Mouse (Mus musculus) hindbrain, embryonic 14.5 days (tissue): ENCODE measurements at regions not wholly inside any gene's neighbourhood (a gene's known extent, or its start where the extent isn't known, plus 50 kb on each side); places are given as distances from the start of the nearest gene placed in this dataset.

Experiments used
- ATAC-seq: fragments of 200-750 bp; cut with Nextera tagmentation; 2 replicates; pipeline ENCODE4 v1.8.0; 2017; ENCODE audit warnings: moderate number of reproducible peaks, mild to moderate bottlenecking, moderate TSS enrichment, moderate library complexity; ENCODE audit not compliant: low FRiP score
- DNase-seq: peaks from one replicate; pipeline ENCODE4 v3.0.0-alpha.2; 2015; ENCODE audit warnings: low spot score
- H3K27ac ChIP-seq: fragments of 300-500 bp; sonication (generic); 2 replicates; pipeline ENCODE4 v1.5.1; 2014; ENCODE audit warnings: mild to moderate bottlenecking, moderate library complexity
- H3K27me3 ChIP-seq: fragments of 300-500 bp; sonication (generic); 2 replicates; pipeline ENCODE4 v1.6.1; 2014; ENCODE audit warnings: mild to moderate bottlenecking, low read length, mixed read lengths; ENCODE audit not compliant: control insufficient read depth, insufficient read depth
- H3K36me3 ChIP-seq: fragments of 300-500 bp; sonication (generic); replicated peaks from 2 replicates; pipeline ENCODE4 v1.6.1; 2014; ENCODE audit not compliant: control insufficient read depth, insufficient read depth
- H3K4me1 ChIP-seq: fragments of 300-500 bp; sonication (generic); replicated peaks from 2 replicates; pipeline ENCODE4 v1.6.1; 2014; ENCODE audit warnings: antibody characterized with exemption, low read length, mixed read lengths; ENCODE audit not compliant: control insufficient read depth, insufficient read depth
- H3K4me2 ChIP-seq: fragments of 300-500 bp; sonication (generic); replicated peaks from 2 replicates; pipeline ENCODE4 v1.6.1; 2014; ENCODE audit warnings: mild to moderate bottlenecking, moderate library complexity
- H3K4me3 ChIP-seq: fragments of 300-500 bp; sonication (generic); replicated peaks from 2 replicates; pipeline ENCODE4 v1.5.1; 2014; ENCODE audit warnings: mild to moderate bottlenecking, low read length
- H3K9ac ChIP-seq: fragments of 300-500 bp; sonication (generic); 2 replicates; pipeline ENCODE4 v1.6.1; 2014
- H3K9me3 ChIP-seq: fragments of 300-500 bp; sonication (generic); 2 replicates; pipeline ENCODE4 v1.6.1; 2016; ENCODE audit warnings: low read length; ENCODE audit not compliant: control insufficient read depth
- WGBS: fragments of 180-500 bp; shearing (Covaris S2); extraction: QIAGEN DNeasy Blood & Tissue Kit; methylation state at CpG from one replicate; pipeline ENCODE4 v1.1.7; 2014; 5-methylcytosine and 5-hydroxymethylcytosine counted together

- no peaks in the 10 kb centered on the region for H3K9me3 ChIP-seq
- no peaks in the 10 kb centered on the region for H3K4me1 ChIP-seq
- no peak for DNase-seq
- no peak overlapping the region for H3K27ac ChIP-seq
- no peak overlapping the region for H3K4me2 ChIP-seq
- H3K4me3 ChIP-seq: no peak overlapping the region
- H3K27me3 ChIP-seq: no peaks in the 10 kb centered on the region
- ATAC-seq: no peak
- no peaks in the 10 kb centered on the region for H3K36me3 ChIP-seq
- WGBS: 74% methylated on average over 10 of the region's 10 CpGs
- H3K9ac ChIP-seq: no peak overlapping the region
Observed at GRCm38 (mm10) chr14:106034933-106035665, 70.9 kb upstream of the Trim52 start.

- H3K4me2 ChIP-seq: no peak overlapping the region
- H3K9me3 ChIP-seq: no peaks in the 10 kb centered on the region
- H3K36me3 ChIP-seq: no peaks in the 10 kb centered on the region
- no peak overlapping the region for H3K27ac ChIP-seq
- WGBS: 93% methylated on average over 1 of the region's 1 CpGs
- no peaks in the 10 kb centered on the region for H3K27me3 ChIP-seq
- H3K4me3 ChIP-seq: no peak overlapping the region
- DNase-seq (no peak), ATAC-seq (no peak)
- H3K9ac ChIP-seq: no peak overlapping the region
- H3K4me1 ChIP-seq: no peaks in the 10 kb centered on the region
Observed at GRCm38 (mm10) chr14:106044274-106044673, 61.7 kb upstream of the Trim52 start.

GRCm38 (mm10) chr14:106050231-106050630, 55.8 kb upstream of the Trim52 start:
- 89% methylated on average over 1 of the region's 1 CpGs for WGBS
- Histone ChIP-seq H3K9ac (no peak overlapping the region), H3K27ac (no peak overlapping the region), H3K4me2 (no peak overlapping the region), H3K36me3 (no peaks in the 10 kb centered on the region), H3K4me1 (no peaks in the 10 kb centered on the region), H3K27me3 (no peaks in the 10 kb centered on the region), H3K9me3 (no peaks in the 10 kb centered on the region), H3K4me3 (no peak overlapping the region)
- ATAC-seq (no peak), DNase-seq (no peak)

- no peak overlapping the region for H3K27ac ChIP-seq
- no peaks in the 10 kb centered on the region for H3K36me3 ChIP-seq
- no peaks in the 10 kb centered on the region for H3K4me1 ChIP-seq
- no peaks in the 10 kb centered on the region for H3K27me3 ChIP-seq
- no peak overlapping the region for H3K9ac ChIP-seq
- WGBS: 62% methylated on average over 6 of the region's 6 CpGs
- no peak overlapping the region for H3K4me3 ChIP-seq
- no peak overlapping the region for H3K4me2 ChIP-seq
- ATAC-seq (no peak), DNase-seq (no peak)
- H3K9me3 ChIP-seq: no peaks in the 10 kb centered on the region
Observed at GRCm38 (mm10) chr14:106052585-106053551, 53.1 kb upstream of the Trim52 start.
